Mouse (Mus musculus): ENCODE results near the gene Riox2.

DNA sequence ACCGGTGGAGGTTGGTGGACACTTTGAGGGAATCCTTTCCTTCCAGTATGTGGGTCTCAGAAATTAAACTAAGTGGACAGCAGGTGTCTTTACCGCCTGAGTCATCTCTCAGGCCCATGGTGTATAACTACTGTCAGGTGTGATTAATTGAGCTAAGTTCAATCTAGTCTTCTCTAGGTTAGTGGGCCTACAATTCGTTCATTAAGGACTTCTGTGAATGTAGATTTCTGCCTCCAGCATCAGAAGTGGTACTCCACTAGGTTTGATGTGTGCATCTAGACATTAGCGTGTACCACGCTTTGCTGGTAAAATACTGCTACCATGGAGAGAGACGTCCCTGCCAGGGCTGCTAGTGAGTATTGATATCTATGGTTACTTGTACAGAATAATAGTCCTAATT, 971 bp downstream of the Riox2 start:
- TF ChIP-seq CTCF (IDR thresholded peaks at IDR 0.05; ENCODE audit: insufficient read depth, low read depth, low read length) (no peak), POLR2A (IDR thresholded peaks at IDR 0.05; ENCODE audit: insufficient read depth, low read depth, low read length) (no peak)
